Mouse (Mus musculus): ENCODE results near the gene Chrm1.

Gene Chrm1

DNA sequence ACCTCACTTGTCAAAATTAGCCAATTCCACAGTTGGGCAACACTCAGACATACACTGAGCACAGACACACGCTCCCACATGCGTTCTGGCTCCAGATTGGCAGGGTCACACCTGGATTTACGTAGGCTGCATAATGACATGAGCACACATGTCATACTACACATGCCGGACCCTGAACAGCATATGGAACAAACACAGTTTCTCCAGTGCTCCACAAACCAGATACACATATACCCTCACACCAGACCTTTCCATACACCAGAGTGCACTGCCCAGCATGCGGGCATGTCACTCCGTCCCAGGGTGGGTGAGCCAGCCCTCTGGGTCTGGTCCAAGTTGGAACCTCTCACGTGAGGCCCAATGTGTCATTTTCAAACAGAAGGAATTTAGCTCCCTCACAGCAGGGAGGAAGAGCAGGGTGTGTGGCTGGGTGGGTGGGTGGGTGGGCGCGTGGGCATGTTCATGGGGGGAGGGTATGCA, at the start of gene Chrm1:
Chrm1 (plus strand) TSS at position 430 of the 480 bp plus-strand sequence.
- DNase-seq: peak; percentile 57

DNA sequence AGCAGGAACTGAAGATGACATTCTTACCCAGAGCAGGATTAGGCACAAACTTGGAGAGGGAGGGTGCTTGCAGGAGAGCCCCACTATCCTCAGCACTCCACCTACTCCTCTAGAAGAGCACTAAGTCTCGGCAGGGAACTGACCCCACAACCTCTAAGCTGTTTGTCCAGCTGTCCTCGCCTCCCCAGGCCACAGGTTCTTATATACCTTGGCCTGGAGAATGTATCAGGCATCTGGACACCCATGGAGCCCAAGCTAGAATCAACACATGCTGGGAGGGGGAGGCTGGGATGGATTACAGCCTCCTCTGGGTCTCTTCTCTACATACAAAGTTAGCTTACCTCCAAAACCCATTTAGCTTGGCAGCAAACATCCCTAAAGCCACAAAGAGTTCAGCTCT, 49.2 kb upstream of the Chrm1 start:
- DNase-seq: no peak

DNA sequence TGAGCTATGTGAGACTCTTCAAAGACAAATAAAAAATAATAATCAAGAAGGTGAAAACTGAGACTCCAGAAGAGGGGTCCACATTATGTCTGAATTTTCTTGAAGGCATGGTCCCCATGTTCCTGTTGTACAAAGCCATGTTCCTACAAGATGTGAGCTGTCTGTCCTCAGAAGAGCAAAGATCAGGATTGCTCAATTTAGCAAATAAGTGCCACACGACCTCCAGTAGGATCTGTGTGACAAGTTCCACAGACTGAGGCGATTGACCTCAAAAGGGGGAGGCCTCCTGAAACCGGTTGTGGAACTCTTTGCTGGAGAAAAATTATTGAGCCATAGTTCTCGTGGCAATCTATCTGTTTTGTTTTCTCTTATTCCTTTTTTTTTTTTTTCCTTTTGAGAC, 47.3 kb upstream of the Chrm1 start:
- DNase-seq: no peak

- no peak for DNase-seq
These were observed 45.7 kb upstream of the Chrm1 start, which contains the start of gene Slc22a6 for GRCm38 (mm10) chr19:8617904-8618303. TSS of gene Slc22a6 (plus strand) at chr19:8618039.

DNA sequence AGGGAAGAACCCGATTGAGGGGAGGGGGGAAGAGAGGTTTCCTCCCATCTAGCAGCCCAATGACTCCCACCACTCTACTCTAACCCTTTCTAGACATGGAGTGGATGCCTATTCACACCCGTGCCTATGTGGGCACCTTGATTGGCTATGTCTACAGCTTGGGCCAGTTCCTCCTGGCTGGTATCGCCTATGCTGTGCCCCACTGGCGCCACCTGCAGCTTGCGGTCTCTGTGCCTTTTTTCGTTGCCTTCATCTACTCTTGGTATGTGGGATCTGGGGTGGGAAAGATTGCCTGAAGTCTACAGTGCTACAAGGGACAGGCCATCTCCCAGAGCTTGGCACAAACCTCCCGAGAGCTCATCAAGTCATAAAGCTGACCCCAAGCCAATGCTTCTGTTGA, 42.5 kb upstream of the Chrm1 start:
- no peak for DNase-seq

- no peak for DNase-seq
These were observed 33.3 kb upstream of the Chrm1 start for GRCm38 (mm10) chr19:8630249-8630648.

DNA sequence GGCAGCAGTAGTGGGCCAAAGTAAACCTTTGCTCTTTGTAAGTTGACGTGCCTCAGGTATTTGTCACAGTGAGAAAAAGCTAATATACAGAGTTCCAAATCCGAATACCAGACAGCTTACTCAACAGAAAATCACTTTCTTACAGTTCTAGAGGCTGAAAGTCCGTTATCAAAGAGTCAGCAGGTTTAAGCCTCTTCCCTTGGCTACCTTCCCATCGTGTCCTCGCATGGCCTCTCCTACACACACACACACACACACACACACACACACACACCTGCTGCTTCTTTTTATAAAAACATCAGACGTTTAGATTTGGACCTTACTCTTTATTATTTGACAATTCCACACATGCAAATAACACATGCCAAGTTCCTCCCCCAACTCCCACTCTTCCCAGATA, 32.8 kb upstream of the Chrm1 start:
- no peak for DNase-seq

GRCm38 (mm10) chr19:8632029-8632428, 31.6 kb upstream of the Chrm1 start:
- DNase-seq: no peak

- DNase-seq: no peak
These were observed 21.5 kb upstream of the Chrm1 start for GRCm38 (mm10) chr19:8642086-8642485.

DNA sequence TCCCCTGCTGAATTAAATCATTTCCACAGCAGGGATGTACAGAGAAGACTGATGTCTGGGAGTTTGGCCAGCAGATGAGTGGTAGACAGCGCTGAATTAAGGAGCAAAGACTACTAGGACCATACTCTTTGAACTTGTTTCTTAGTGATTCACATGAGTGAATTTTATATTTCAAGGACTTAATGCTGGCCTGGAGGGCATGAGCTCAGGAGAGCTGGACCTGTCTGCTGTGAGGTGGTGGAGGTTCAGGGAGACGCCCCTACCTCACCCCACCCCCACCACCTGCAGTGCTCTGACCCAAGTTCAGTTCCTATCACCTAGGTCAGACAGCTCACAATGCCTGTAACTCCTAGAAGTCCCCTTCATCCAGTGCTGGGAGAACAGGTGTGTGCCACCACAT, 17.2 kb upstream of the Chrm1 start:
- no peak for DNase-seq

DNA sequence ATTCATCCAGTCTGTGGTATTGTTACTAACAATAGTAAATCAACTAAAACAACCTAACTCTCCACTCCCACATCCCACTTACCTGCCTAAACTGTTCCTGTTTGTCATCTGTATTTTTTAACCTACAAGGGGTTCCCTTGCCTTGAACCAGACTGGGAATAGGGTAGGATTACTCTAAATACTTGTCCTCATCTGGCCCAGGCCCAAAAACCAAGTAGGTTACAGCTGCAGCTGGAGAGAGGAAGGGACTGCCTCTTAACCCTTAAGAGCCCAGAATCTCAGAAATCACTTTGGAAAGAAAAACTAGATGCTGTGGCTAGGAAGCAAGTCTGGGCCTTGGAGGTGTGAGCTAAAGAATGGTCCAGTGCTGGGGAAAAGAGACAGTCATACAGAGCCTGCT, 7.8 kb upstream of the Chrm1 start:
- DNase-seq: no peak

- no peak for DNase-seq
These were observed 7.2 kb upstream of the Chrm1 start for GRCm38 (mm10) chr19:8656341-8656740.

GRCm38 (mm10) chr19:8661821-8662307, 1.7 kb upstream of the Chrm1 start:
- peak; percentile 89 for DNase-seq

- peak; percentile 86 for DNase-seq
These were observed 1.3 kb upstream of the Chrm1 start for GRCm38 (mm10) chr19:8662337-8662736.

DNA sequence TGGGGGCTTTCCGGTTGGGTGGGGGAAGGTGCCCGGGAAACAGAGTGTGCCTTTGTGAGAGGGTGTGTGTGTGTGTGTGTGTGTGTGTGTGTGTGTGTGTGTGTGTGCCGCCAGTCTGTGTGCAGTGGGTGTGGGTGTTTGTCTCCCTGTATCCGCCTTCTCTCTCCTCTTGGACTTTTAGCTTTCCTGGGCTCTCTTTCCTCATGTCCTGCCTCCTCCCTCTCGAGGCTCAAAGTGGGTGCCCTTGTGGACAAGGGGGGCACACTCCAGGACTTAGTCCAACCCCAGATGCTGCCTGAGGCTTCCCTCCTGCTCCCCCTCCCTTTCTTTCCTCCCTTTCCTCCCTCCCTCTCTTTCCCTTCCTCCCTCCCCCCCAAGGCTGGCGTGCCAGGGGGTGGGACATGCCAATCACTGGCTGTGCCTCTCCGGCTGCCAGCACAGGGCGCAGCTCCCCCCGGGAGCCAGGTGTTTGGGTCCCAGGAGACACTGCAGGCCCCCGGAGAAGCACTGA, 377 bp downstream of the Chrm1 start:
- peak; percentile 86 for DNase-seq

DNA sequence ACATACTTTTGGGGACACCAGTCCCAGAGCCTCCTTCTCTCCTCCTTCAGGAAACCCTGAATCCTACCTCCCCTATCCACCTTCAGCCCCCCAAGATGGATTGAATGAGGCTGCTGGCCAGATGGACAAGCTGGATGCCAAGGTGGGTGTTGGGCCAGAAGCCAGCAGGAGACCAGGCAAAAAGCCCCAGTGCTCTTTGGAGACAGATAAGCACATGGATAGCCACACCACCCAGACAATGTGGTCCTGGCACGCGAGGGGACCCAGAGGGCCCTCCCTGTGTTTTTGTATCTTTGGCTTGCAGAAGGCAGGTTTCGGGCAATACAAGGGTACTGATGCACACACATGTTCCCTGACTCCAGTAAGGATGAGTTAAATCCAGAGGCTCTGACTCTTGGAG, 1.3 kb downstream of the Chrm1 start:
- peak; percentile 30 for DNase-seq

DNA sequence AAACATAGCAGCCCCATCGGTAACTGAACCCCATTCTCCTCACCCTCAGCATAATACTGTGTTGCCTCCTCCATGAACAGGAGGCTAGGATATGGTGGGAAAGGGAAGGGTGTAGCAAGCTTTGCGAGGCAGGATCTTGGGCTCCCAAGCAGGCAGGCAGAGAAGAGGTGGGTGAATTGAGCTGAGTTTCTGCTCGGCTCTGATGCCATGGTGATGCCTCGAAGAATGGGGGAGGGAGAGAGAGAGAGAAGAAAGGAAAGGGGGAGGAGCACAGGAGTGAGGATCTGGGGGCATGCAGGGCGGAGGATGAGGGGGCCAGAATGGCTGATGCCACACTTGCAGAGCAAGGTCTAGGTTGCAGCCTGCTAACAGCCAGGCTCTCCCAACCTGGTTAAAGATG, 2.2 kb downstream of the Chrm1 start:
- DNase-seq: peak; percentile 61

GRCm38 (mm10) chr19:8672859-8673258, 9.3 kb downstream of the Chrm1 start:
- no peak for DNase-seq

DNA sequence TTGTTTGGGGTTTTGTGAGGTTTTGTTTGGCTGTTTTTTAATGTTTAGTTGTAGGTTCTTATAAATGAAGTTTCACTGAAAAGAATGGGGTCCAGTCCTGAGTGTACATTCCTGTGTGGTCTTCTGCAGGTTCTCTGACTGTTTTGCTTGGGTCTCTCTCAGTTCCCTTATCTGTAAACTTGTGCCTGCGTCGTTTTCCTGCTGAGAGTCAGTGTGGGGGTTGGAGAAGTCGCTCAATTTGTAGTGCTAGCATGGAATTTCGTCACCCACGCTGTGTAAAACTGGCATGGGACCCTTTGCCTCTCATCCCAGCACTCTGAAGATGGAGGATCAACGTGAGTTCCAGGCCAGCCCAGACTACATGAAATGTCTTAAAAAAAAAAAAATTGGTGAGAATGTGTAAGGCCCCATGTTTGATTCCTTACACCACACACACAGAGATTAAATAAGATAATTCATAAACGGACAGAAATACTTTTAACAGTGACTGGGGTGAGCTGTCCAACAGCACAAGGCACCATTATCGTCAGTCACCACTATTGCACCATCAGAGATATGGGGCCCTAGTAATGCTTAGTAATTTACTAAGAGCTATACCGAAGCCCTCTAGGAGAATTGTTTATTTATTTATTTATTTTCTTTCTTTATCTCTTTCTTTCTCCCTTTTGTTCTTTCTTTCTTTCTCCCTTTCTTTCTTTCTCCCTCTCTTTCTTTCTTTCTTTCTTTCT, 9.9 kb downstream of the Chrm1 start:
- no peak for DNase-seq

DNA sequence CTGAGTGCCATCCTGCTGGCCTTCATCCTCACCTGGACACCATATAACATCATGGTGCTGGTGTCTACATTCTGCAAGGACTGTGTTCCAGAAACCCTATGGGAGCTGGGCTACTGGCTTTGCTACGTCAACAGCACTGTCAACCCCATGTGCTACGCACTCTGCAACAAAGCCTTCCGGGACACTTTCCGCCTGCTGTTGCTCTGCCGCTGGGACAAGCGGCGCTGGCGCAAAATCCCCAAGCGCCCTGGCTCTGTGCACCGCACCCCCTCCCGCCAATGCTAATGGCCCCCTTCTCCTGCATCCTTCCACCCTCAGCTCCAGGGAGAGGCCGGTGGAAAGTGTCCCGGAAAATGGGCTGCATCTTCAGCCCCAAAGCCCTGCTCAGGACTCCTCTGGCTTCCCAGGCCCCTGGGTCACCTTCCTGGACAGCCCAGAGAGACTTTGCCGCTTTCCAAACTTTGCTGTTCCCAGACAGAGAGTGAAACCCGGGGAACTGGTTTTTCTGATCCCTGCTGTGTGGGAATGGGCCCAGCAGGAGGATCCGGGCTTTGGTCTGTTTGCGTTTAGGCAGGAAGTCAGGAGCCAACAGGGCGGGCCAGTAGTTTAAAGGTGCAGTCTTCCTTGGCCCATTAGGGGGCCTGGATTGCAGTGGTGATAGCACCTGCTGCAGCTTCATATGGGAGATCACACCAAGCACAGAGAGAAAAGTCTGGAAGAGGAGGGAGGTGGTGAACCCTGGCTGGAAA, 15.6 kb downstream of the Chrm1 start:
- no peak for DNase-seq

DNA sequence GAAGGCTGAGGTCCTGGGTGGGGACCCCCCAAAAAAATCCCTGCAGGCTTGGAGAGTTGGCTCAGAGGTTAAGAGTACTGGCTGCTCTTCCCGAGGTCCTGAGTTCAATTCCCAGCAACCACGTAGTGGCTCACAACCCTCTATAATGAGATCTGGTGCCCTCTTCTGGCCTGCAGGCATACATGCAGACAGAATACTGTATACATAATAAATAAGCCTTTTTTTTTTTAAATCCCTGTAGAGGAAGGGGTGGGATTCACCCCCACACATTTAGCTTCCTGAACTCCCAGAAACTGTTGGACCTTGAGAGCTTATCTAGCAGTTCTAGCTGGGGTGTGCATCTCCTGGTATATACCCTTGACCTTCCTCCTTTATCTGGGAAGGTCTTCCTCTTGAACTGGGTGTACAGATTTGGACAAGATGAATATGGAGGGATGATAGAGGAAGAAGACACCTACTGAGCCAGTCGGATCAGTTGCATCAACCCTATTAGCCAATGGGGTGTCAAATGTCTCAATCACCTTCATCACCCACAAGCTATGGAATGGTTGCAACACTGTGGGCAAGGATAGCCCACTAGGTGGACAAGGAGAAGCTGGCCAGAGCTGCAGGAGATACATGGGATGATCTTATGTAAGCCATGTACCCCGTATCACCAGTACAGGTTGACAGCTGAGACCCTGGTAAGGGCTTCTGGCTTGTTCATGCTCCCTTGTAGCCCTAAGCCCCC, 18.2 kb downstream of the Chrm1 start:
- no peak for DNase-seq

DNA sequence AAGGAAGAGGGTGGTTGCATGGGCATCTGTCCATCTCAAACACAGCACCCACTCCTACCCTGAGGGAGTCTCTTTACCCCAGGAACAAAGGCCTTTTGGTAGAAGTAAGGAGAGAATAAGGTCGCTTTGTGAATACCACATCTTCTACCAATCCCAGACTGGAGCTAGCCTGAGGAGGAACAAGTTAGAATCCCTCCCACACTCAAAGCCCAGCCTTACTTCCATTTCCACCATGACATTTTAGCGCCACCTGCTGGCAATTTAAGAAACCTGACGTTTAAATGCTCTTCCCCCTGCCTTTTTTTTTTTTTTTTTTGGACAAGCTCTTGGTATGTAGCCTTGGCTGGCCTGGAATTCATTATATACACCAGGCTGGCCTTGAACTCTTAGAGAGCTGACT, 19.4 kb downstream of the Chrm1 start:
- peak; percentile 70 for DNase-seq

DNA sequence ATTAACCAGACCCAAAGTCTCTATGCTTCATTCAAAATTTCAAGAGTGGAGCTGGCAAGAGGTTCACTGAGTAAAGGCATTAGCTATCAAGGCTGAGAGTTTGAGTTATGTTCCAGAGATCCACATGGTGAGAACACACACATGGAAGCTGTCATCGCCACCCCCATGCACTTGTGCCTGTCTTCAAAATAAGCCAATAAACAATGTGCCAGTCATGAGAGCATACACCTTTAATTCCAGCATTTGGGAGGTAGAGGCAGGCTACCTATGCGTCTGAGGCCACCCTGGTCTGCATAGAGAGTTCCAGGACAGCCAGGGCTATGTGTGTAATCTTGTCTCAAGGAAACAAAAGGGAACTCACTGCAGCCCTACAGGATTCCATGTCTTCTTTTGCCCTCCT, 20.0 kb downstream of the Chrm1 start:
- no peak for DNase-seq

Data from right cerebral cortex, postnatal 25 days (tissue).